Mouse (Mus musculus) R1 (cell line): Measurements from ENCODE around the gene Shcbp1l.

Experiments used
- DNase-seq: peaks from one replicate; pipeline ENCODE4 v3.0.0-alpha.2; 2018; ENCODE audit warnings: low read depth, low spot score

Gene Shcbp1l

DNA sequence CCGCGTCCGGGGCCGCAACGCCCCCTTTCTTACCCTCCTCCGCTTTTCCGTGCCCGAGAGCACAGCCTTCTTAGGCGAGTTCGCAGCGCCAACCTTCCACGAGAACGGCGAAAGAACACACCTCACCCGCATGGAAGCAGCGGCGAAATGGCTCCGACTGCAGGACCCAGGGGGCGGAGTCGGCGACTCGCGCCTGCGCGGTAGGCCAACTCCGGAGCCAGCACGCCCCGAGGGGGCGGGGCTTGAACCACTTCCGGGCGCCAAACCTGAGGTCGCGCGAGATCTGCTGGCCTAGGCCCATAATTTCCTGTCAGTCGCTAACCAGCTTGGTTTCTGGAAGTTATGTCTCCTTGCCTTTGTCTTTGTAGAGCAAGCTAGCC lies 62.5 kb downstream of the Shcbp1l start, which contains the start of gene Dhx9:
Gene Dhx9 (minus strand): TSS at position 161 of the 380 bp plus-strand sequence.
- DNase-seq, result peak; percentile 93

DNA sequence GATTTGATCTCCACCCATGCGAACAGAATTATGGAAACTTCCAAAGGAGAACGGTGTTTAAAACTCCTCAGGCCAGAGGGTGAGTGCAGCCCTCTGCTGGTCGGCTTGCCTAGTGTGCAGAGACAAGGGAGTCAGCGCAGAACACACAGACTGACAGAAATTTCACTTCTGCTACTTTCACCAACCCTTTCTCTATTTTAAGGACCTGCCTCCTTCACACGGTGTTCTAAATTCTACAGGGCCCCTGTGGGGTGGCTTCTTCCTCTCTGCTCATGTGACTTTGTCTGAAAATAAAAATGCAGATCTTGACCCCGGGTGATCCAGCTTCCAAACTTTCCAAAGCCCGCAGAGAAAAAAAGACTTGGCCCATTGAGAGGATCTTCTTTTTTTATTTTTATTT lies 64.2 kb downstream of the Shcbp1l start:
- peak; percentile 68 for DNase-seq

DNA sequence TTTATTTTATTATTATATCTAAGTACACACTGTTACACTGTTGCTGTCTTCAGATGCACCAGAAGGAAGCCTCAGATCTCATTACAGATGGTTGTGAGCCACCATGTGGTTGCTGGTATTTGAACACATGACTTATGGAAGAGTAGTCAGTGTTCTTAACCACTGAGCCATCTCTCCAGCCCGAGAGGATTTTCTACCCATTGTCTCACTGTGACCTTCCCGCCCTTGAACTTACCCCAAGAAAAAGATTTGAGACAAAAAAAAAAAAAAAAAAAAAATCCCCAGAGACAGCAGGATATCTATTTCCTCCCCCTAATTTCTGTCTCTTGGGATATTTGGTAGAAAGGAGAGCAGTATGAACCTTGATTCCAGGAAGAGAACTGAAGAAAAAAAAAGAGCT lies 64.6 kb downstream of the Shcbp1l start:
- peak; percentile 70 for DNase-seq

DNA sequence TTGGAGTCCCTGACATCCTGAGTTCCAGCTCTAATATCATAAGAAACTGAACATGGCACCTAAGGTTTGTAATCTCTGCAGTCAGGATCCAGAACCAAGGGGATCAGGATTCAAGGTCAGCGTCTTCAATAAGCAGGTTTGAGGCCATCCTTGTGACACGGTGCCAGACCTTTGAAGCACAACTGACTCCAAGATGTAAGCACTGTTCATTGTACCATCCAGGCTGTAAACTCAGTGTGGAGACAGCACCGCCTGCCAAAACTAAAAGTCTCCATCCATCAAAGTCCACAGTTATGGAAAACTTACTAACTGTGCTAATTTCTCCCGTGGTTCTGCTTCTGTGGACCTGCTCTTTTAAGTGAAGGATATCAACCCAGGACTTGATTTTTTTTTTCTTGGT lies 65.0 kb downstream of the Shcbp1l start:
- DNase-seq, result no peak

DNA sequence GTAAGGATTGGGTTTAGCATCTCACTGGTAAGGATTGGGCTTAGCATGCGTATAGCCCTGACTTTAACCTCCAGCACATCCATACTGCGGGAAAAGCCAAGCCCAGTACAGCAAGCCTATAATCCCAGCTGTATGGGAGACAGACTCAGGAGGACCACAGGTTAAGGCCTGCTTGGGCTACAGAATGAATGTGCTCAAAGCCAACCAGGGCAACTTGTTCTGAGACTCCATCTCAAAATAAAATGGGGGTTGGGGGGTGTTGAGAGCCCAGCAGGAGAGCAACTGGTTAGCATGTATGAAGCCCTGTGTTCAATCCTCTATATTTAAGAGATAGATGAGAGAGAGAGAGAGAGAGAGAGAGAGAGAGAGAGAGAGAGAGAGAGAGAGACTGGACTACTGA lies 66.4 kb downstream of the Shcbp1l start:
- no peak for DNase-seq

DNA sequence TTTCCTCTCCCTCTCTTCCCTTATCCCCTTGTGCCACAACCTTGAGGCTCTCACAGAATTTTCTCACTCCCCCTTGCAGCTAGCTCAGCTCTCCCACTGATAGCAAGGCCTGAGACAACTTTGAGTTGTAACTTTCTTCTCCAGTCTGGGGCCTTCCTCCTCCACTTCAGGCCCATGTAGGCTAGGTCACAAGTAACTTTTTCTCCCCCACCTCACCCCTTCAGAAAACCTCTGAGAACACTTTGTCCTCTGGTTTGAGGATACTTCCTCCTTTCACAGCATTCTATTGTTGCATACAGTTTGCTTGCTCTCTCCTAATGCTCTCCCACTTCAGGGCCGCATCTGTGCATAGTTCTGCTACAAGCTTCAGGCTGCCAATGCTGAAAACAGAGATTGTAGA lies 66.9 kb downstream of the Shcbp1l start:
- no peak for DNase-seq

DNA sequence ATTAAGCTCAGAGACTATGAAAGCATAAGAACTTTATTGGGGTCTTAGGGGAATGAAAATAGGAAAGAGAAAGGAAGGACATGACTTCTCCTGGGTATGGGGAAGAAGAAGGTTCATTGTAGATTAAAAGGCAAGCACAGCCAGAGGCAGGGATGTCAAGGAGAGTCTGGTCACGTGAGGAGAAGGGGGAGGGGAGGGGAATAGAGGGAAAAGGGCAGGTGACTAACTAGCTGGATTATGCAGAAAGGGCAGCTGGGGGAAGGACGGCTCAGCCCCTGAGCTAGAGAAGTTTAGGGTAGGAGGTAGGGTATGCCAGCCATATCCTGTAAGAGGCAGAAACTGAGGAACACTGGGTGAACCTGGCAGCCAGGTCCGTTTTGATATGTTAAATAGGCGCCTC lies 68.4 kb downstream of the Shcbp1l start:
- peak; percentile 86 for DNase-seq

DNA sequence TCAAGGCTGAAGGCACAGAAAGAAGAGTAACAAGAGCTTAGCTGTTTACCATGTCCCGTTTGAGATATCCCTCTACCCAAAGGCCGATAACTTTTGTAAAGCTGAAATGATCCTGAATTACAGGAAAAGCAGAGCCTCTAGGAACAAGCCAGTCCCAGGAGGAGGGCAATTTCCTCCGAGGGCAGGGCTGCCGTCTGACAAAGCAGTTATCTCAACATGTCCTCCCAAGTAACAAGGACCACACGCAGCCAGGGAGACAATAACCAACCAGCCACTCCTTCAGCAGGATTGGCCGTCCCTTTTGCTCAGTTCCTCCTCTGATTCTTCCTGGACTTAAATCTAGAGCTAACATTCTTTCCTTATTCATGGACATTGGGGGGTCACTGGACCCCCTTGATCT lies 69.0 kb downstream of the Shcbp1l start:
- peak; percentile 89 for DNase-seq

DNA sequence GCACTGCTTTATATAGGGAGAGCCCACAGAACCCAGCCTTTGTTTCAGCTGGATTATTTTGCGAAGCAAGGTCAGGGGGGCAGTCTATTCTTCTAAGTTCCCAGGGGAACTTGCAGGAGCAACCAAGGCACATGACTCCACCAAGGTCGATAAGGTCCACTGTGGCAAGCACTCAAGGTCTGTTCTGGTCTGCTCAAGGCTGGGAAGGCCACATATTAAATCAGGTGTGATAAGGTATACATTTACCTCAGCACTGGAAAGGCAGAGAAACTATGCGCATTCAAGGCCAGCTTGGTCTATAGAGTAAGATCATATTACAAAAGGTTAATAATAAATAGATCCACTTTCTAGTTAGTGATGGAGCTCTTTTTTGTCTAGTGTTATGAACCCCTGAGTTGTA lies 71.1 kb downstream of the Shcbp1l start:
- DNase-seq, result no peak

DNA sequence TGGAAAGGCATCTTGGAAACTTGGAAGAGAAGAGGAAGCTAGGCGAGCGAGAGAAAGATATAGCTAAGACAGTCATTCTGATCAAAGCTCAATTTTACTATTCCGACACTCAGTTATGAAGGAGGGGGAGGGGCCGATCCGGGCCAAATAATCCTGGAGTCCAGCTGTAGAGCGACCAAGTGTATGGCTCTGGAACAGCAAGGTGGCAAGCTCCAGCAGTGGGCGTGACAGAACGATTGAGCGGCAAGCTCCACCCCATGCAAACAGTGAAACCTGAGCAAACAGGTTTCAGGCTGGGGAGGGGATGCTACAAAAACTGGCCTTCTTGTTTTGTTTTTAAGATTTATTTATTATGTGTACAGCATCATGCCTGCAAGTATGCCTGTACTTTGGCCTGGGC lies 75.1 kb downstream of the Shcbp1l start:
- DNase-seq, result peak; percentile 82

DNA sequence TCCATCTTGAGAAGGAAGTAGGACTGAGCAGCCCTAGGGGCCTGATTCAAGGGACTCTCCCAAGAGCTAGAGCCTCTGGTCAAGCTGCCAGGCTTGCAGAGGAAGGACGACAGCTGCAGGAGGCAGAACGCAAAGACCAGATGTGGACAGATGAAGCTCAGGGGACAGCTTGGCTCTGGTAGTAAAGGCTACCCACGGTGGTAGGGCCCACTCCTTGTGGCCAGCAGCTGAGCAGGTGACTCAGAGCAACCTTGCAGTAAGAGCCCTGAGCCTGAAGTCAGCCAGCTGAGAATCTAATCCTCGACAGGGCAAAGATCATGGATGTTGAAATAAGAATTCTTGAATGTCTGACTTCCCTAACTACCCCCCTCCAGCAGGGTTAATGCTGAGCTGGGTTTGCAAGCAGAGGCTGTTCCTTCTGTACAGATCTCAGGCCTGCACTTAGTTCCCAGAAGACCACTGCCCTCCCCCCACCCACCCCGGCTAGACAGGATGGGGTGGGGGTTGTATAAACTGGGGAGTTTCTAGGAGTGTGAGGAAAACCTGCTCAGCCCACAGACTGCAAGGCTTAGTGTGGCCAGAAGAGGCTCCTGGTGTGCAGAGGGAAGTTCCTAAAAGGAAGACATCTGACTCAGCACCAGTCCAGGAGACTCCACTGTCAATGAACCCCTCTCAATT lies 76.8 kb downstream of the Shcbp1l start:
- peak; percentile 66 for DNase-seq
